Mouse (Mus musculus) lung, embryonic 16.5 days (tissue): ENCODE measurements at regions not wholly inside any gene's neighbourhood (a gene's known extent, or its start where the extent isn't known, plus 50 kb on each side); places are given as distances from the start of the nearest gene placed in this dataset.

Source experiments
- ATAC-seq: fragments of 200-750 bp; cut with Nextera tagmentation; 2 replicates; pipeline ENCODE4 v1.8.0; 2017; ENCODE audit warnings: low read depth, mild to moderate bottlenecking, moderate library complexity
- H3K27ac ChIP-seq: fragments of 300-500 bp; sonication (generic); 2 replicates; pipeline ENCODE4 v1.5.1; 2014; ENCODE audit warnings: mild to moderate bottlenecking, control low read depth, low read length
- H3K27me3 ChIP-seq: fragments of 300-500 bp; sonication (generic); 2 replicates; pipeline ENCODE4 v1.6.1; 2014; ENCODE audit warnings: low read depth, low read length, mixed read lengths; ENCODE audit not compliant: control insufficient read depth, insufficient read depth
- H3K36me3 ChIP-seq: fragments of 300-500 bp; sonication (generic); 2 replicates; pipeline ENCODE4 v1.6.1; 2014; ENCODE audit warnings: low read length; ENCODE audit not compliant: control insufficient read depth, insufficient read depth
- H3K4me1 ChIP-seq: fragments of 300-500 bp; sonication (generic); replicated peaks from 2 replicates; pipeline ENCODE4 v1.6.1; 2014; ENCODE audit warnings: low read length, mixed read lengths; ENCODE audit not compliant: control insufficient read depth, insufficient read depth
- H3K4me2 ChIP-seq: fragments of 300-500 bp; sonication (generic); 2 replicates; pipeline ENCODE4 v1.6.1; 2014; ENCODE audit warnings: low read depth, low read length, control low read depth
- H3K4me3 ChIP-seq: fragments of 300-500 bp; sonication (generic); 2 replicates; pipeline ENCODE4 v1.5.1; 2014; ENCODE audit warnings: mild to moderate bottlenecking, low read length, control low read depth
- H3K9ac ChIP-seq: fragments of 300-500 bp; sonication (generic); 2 replicates; pipeline ENCODE4 v1.6.1; 2014; ENCODE audit warnings: low read length, control low read depth
- H3K9me3 ChIP-seq: fragments of 300-500 bp; sonication (generic); 2 replicates; pipeline ENCODE4 v1.6.1; 2016; ENCODE audit warnings: low read length; ENCODE audit not compliant: control insufficient read depth
- WGBS: fragments of 180-500 bp; shearing (Covaris S2); extraction: QIAGEN DNeasy Blood & Tissue Kit; methylation state at CpG from one replicate; pipeline ENCODE4 v1.1.7; 2014; 5-methylcytosine and 5-hydroxymethylcytosine counted together

DNA sequence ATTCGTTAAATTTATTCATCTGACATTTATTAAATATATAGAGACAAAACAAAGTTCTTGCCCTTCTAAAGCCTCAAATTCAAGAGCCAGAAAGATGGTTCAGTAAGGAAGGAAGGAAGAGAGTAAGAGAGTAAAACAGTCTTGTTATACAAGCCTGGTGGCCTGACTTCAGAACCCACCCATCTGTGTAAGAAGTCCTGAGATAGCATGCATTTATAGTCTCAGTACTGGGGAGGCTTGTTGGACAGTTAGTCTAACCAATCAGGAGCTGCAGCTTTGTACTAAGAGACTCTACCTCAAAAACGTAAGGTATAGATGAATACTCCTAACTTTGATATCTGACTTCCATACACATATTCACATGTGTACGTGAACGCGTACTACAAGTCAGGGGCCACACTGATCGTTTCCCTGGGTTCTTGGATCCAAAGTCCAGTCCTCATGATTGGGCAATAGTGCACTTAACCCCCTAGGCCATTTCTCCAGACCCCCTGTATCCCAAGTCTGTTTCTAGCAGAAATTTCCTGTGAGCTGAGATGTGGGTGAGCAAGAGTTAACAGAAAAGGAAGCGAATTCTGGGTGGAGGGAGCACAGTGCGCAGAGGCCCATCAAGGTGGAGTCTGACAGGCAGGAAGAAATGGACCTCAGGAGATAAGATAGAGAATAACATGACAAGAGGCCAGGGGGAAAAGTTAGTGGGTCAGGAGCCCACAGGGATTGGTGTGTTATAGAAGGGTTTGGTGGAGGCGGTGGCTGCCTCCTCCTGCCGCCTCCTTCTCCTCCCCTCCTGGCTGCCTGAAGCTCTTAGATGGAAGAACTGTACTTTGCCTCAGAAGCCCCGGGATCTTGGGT, 187.0 kb downstream of the Kit start:
- WGBS: 56% methylated on average over 10 of the region's 11 CpGs
- no peak for ATAC-seq
- no peak overlapping the region for H3K4me2 ChIP-seq
- no peaks in the 10 kb centered on the region for H3K36me3 ChIP-seq
- 0 out of 2 replicates have a peak overlapping the region, but pooled peaks have one; percentile 21 for H3K27ac ChIP-seq
- H3K27me3 ChIP-seq: no peaks in the 10 kb centered on the region
- no peaks in the 10 kb centered on the region for H3K4me1 ChIP-seq
- no peak overlapping the region for H3K9ac ChIP-seq
- H3K9me3 ChIP-seq: no peaks in the 10 kb centered on the region
- H3K4me3 ChIP-seq: no peak overlapping the region

DNA sequence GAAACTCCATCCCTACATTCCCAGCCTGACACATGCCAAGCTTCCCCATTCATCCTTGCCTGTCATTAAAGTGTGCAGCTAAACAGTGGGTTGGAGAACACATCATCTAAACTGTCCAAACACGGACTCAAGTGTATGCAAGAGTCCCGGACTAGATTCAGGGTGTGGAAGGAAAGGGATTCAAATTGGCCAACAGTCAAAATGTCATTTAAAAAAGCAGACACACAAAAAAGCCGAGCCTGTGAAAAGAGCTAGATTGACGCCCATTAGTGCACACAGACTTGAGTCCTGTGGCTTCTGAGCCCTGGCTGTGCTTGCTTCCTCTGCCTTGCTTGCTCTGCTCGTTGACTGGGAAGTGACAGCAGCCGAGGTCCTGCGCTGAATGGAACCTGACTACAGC, 181.5 kb downstream of the Kit start:
- Histone ChIP-seq H3K4me3 (no peak overlapping the region), H3K27ac (no peak overlapping the region)
- 55% methylated on average over 7 of the region's 7 CpGs for WGBS

GRCm38 (mm10) chr5:75754356-75754755, 179.6 kb downstream of the Kit start:
- WGBS: 51% methylated on average over 7 of the region's 7 CpGs
- H3K27me3 ChIP-seq: no peaks in the 10 kb centered on the region
- no peak overlapping the region for H3K4me2 ChIP-seq
- no peak overlapping the region for H3K4me3 ChIP-seq
- H3K4me1 ChIP-seq: no peaks in the 10 kb centered on the region
- no peaks in the 10 kb centered on the region for H3K9me3 ChIP-seq
- no peak for ATAC-seq
- no peaks in the 10 kb centered on the region for H3K36me3 ChIP-seq
- H3K9ac ChIP-seq: no peak overlapping the region
- no peak overlapping the region for H3K27ac ChIP-seq

More for the DNA sequence above, 181.5 kb downstream of the Kit start:
- Histone ChIP-seq H3K4me1 (no peaks in the 10 kb centered on the region), H3K9ac (no peak overlapping the region), H3K4me2 (no peak overlapping the region), H3K9me3 (no peaks in the 10 kb centered on the region), H3K36me3 (no peaks in the 10 kb centered on the region), H3K27me3 (no peaks in the 10 kb centered on the region)
- ATAC-seq: no peak

DNA sequence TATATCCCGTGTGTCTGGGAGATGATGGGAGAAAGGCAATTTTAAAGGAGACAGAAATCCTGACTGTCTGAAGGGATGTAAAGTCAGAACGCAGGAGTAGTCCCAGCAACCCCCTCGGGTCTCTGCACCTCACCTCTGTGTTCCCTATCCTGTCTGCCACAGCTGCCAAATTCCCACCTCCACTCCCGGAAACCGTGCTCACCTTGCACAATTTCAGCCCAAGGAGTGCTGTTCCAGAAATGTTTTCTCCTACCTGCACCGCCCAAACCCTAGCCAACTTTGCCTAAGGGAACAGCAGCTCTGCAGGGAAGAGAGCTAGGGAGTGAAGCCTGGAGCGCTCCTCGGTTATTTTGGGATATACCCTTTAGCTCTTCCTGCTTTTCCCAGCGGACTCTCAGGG, 170.6 kb downstream of the Kit start:
- ATAC-seq: no peak

GRCm38 (mm10) chr5:75744475-75745045, 169.8 kb downstream of the Kit start:
- H3K4me3 ChIP-seq: no peak overlapping the region
- ATAC-seq: no peak
- no peaks in the 10 kb centered on the region for H3K36me3 ChIP-seq
- H3K4me1 ChIP-seq: no peaks in the 10 kb centered on the region
- no peak overlapping the region for H3K9ac ChIP-seq
- 14% methylated on average over 5 of the region's 6 CpGs for WGBS
- no peaks in the 10 kb centered on the region for H3K9me3 ChIP-seq
- H3K4me2 ChIP-seq: no peak overlapping the region
- no peak overlapping the region for H3K27ac ChIP-seq
- H3K27me3 ChIP-seq: no peaks in the 10 kb centered on the region

More for the DNA sequence above, 170.6 kb downstream of the Kit start:
- no peak overlapping the region for H3K9ac ChIP-seq
- no peak overlapping the region for H3K4me2 ChIP-seq
- no peak overlapping the region for H3K27ac ChIP-seq
- 61% methylated on average over 9 of the region's 9 CpGs for WGBS
- no peaks in the 10 kb centered on the region for H3K36me3 ChIP-seq
- no peaks in the 10 kb centered on the region for H3K27me3 ChIP-seq
- no peak overlapping the region for H3K4me3 ChIP-seq
- H3K9me3 ChIP-seq: no peaks in the 10 kb centered on the region
- no peaks in the 10 kb centered on the region for H3K4me1 ChIP-seq

DNA sequence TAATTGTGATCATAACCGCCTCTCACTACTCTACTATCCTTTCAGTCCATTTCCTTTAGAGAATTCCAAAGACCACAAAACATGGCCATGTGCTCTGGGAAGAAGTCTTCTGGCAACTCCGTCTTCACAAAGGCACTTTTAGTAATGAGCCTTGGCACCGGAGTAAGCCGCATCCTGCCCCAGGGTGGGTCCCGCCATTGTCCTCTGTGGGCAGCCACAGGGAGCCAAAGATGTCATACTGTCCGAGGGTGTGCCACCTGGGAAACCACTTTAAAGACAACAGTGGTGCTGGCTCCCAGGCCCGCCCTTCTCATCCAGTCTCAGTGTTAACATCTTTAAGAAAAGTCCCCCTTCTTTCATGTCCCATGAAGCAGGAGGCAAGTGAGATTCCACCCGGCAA, 164.6 kb downstream of the Kit start:
- Histone ChIP-seq H3K4me2 (no peak overlapping the region), H3K4me3 (no peak overlapping the region), H3K27ac (no peak overlapping the region), H3K27me3 (no peaks in the 10 kb centered on the region), H3K36me3 (no peaks in the 10 kb centered on the region), H3K4me1 (no peaks in the 10 kb centered on the region), H3K9me3 (no peaks in the 10 kb centered on the region), H3K9ac (no peak overlapping the region)
- 71% methylated on average over 8 of the region's 8 CpGs for WGBS
- no peak for ATAC-seq

DNA sequence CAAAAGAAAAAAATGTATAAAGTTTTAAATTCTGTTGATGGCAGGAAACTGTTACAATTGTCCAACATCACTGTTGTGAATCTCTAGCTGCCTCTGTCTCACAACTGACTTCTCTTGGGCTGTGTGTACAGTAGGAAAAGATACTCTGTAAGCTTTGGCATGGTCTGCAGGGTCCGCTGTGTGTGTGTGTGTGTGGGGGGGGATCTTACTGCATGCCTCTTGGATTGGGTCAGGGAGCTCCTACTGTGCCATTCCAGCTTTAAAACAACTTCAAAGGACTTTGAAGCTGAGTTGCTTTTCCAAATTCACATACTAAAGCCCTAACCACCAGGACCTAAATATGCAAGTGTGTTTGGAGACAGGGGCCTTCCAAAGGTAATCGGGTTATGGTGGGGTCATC, 163.7 kb downstream of the Kit start:
- H3K9ac ChIP-seq: no peak overlapping the region
- H3K4me3 ChIP-seq: no peak overlapping the region
- no peaks in the 10 kb centered on the region for H3K9me3 ChIP-seq
- no peaks in the 10 kb centered on the region for H3K27me3 ChIP-seq
- ATAC-seq: no peak
- no peaks in the 10 kb centered on the region for H3K36me3 ChIP-seq
- H3K4me1 ChIP-seq: no peaks in the 10 kb centered on the region
- WGBS: 88% methylated on average over 2 of the region's 2 CpGs
- no peak overlapping the region for H3K4me2 ChIP-seq
- no peak overlapping the region for H3K27ac ChIP-seq

- WGBS: 86% methylated on average over 7 of the region's 7 CpGs
- Histone ChIP-seq H3K36me3 (no peaks in the 10 kb centered on the region), H3K9ac (no peak overlapping the region), H3K27ac (no peak overlapping the region), H3K4me3 (no peak overlapping the region), H3K27me3 (no peaks in the 10 kb centered on the region), H3K9me3 (no peaks in the 10 kb centered on the region), H3K4me2 (no peak overlapping the region), H3K4me1 (no peaks in the 10 kb centered on the region)
- ATAC-seq: no peak
Measured at GRCm38 (mm10) chr5:75737752-75738151, 163.0 kb downstream of the Kit start.

GRCm38 (mm10) chr5:75736318-75736717, 161.6 kb downstream of the Kit start:
- no peak for ATAC-seq

More at GRCm38 (mm10) chr5:75736318-75736717, 161.6 kb downstream of the Kit start:
- H3K9ac ChIP-seq: no peak overlapping the region
- no peak overlapping the region for H3K4me2 ChIP-seq
- H3K27me3 ChIP-seq: no peaks in the 10 kb centered on the region
- H3K4me1 ChIP-seq: no peaks in the 10 kb centered on the region
- no peaks in the 10 kb centered on the region for H3K9me3 ChIP-seq
- no peaks in the 10 kb centered on the region for H3K36me3 ChIP-seq
- no peak overlapping the region for H3K27ac ChIP-seq
- no peak overlapping the region for H3K4me3 ChIP-seq
